Mouse (Mus musculus): Measurements from ENCODE around the gene Hoxc12.

Gene Hoxc12

DNA sequence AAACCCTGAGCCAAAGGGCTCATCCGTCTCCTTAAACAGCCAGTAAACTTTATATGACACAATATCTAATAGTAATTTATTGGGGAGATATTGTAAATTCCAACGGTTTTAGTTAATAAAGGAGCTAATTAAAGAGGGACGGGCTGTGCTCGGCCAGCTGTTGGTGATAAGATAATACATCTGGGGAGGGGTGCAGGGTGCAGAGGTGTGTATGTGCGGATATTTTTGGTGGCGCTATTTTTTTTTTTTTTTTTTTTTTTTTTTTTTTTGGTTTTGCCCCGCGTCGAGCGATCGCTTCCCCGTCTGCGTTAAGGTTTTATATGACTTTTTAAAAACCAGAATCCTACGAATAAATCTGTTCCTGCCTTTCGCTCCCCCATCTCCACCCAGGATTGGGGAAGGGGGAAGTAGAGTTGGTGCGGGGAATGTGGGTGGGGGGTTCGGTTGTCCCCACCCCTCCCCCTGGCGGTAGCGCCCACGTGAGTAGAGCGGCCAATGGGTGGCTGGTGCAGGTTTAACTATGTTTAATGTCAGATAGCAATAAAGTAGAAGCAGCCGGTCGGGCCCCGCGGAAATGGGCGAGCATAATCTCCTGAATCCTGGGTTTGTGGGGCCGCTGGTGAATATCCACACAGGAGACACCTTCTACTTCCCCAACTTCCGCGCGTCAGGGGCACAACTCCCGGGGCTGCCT lies at the start of gene Hoxc12:
Gene Hoxc12 (plus strand): TSS at position 479 of the 694 bp plus-strand sequence.
- no peak for DNase-seq

DNA sequence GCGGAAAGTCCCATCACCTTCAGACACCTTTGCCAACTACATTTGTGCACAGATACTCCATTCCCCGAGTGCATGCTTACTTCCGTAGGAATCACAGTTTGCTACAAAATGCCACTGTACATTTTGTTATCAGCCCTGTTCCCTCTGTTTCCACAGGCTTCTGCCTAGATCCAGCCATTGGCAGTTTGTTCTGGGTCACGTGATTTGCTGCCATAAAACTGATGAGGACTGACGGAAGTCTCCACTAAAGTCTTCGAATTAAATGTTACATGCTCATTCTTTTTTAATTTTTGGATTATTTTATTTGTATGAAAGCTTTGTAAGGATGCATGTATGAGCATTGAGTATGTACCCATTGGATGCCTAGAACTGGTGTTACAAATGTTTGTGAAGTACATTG lies 41.4 kb upstream of the Hoxc12 start:
- DNase-seq = no peak

DNA sequence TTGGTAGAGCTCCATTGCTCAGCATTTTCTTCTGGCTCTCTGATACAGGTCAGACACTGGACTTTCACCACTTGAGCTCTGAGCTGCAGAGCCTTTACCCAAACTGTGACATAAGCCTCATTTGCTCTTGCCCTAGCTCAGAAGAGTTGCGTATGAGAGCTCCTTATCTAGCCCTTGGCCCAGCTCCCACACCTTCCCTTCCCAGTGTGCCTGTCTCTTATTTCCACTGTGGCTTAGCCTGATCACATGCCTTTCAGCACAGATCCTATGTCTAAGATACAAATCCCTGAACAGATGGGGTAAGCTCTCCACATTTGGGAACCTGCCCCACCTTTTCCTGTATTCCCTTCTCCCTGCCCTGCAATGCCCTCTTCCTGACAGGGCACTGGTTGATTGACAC lies 31.6 kb upstream of the Hoxc12 start:
- DNase-seq = no peak

DNA sequence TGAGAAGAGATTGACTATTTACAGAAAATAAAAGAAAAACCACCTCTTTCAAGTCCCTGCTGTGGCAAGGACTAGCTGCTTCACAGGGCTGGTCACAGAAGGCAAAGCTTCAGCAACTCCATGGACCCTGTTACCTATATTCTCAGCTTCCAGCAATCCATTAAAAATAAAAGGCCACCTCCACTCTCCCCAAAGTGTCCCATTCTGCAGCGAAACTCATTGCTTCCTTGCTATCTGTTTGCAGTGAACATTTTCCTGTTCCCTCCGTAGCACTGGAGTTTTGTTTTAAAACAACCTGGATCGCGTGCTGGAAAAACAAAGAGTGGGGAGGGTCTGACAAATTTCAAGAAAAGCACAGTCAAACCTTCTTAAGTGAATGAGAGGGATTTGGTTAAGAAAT lies 27.0 kb upstream of the Hoxc12 start:
- no peak for DNase-seq

DNA sequence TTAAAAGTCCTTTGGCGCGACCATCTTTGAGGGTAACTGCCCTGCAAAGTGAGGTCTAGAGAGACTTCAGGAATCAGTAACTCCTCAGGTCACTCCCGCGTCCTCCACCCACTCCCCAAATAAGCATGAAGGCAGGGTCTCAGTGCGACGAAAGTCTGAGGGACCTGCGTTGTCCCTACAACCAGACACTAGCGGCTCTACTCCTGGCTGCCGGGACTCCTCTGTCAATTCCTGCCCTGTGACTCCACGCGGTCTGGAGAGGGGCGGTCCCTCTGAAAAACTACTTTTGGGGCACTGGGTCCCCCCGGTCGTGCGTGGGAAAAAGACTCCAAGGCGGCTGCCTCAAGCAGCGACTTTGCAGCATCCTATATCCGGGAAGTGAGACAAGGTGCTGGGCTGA lies 26.5 kb upstream of the Hoxc12 start:
- DNase-seq = no peak

DNA sequence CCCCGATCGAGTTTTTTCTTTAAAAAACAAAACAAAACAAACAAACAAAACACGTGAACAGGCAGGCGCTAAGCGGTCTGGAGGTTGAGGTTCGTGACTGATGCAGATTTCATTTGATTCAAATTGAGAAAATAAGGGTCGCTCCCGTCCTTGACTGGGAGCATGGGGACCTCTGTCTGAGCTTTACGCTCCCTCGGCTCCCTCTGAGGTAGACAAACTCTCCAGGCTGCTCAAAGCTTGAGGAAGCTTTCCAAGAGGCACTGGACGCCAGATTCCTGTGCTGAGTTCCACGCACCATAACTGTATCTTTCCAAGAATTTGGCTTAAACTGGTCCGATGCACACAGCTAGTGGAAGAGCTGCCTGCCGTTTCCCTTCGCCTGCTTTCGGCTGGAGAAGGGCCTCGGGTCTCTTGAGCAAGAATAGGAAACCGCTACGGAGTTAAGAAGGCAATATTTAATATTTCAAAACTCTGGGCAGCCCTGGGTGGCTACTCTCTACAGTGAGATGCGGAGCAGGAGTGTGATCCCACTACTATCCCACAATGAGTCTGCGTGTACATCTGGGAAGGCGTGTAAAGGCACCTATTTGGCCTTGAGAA lies 26.0 kb upstream of the Hoxc12 start:
- DNase-seq = no peak

DNA sequence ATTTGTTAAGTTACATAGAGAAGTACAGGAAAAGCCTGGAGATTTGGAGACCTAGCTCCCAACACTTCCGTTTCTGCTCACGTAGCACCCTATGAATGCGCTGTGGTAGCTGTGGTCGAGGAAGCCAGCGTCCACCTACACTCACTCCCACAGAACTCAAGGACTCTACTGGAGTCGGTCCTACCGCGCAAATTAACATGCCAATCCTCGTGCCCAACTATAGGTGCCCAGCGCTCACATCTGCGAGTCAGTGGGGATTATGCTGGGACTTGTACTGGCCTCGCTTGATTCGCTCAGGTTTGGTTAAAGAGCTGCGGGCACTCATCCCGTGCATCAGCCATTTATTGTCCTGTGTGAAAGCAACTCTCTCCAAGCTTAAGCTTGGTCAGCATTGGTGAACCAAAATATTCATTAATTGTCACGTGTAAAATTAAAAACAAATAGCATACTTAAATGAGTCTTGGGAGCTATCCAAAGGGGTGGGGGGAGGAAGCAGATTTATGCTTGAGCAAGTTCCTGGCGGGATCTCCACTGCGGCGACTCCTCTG lies 23.4 kb upstream of the Hoxc12 start:
- no peak for DNase-seq

DNA sequence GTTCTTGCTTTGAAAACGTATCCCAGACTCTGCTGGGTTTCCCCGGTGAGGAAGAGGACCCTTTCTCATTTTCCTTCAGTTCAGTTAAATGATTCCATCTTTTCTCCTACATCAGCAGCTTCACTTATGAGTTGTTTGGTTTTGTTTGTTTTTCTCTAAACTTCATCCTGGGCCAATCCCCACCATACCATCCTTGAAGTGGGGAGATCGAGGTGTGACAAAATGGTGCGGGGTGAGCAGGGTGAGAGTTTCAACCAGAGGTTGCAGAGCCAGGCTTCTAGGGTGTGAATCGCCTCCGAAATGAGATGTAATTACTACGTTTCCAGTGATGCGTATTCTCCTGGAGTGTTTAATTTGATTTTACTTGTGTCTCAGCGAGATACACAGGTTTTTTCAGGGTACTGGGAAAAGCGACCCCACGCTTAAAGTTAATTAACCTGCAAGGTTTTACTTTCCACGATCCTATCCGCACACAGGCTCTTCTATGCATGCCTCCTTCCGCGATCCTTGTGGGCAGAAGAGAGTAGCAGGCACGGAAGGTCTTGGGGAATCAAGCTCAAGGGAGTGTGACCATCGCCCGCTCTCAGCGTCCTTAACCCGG lies 18.5 kb upstream of the Hoxc12 start:
- DNase-seq = no peak

DNA sequence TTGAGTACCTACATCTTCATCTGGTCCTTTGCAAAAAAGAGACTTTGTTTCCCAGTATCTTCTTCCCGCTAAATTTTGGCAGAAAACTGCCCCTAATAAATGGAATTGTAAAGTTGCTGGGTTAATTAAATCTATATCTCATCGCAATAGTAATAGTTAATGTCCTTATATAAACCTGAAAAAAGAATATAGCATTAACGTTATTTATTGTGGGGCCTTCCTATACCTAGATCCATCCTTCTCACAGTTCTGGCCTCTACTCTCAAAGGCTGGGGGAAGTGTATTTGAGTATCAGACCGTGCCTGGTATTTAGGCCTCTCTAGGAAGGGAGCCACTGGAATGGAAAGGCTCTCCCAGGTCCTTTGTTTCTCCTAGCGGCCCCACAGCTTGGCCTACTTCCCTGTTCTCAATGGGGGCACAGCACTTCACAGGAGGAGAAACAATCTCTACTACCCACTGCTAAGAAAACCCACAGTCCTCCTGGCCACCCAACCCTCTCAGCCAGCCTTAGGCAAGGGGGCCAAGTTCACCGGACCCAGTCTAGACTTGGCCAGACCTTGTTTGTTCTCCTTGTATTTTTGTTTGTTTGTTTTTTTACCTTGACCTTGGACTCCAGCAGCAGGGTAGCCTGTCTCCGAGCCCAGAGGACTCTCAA lies 17.8 kb upstream of the Hoxc12 start:
- DNase-seq = no peak

DNA sequence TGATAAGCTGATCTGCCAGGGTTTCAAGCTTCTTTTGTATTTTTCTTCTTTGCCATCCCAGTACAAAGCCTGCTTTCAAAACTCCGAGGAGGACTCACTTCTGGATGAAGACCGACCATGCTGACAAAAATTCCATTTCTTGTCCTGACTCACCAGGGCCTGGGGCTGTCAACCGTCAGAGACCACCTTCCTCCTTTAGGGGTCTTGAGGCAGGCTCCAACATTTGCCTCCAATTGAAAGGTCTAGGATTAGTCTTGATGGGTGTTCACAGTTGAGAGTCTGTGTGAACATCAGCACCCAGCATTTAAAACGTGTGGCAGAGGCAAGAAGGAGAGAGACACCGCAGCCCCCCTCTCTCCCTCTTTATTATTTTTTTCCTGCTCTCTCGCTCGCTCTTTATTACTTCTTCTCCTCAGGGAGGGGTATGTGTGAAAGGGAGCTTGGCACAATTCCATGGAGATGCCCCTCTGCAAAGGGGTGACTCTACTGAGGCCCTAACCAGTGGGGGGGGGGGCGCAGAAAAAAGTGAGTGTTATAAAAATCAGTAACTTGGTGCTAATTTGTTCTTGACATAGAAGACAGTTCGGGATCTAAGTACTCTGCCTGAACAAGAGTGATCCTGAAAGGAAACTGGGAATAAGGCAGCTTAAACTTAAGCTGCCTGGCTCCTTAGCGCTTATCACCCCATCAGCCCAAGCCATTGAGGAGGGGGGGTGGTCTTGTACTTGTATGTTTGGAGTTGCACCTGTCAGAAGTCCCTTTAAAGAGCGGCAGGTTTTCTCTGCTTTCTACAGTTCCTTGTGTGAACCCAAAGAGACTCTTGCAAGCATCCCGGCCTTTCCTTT lies 17.0 kb upstream of the Hoxc12 start:
- no peak for DNase-seq

DNA sequence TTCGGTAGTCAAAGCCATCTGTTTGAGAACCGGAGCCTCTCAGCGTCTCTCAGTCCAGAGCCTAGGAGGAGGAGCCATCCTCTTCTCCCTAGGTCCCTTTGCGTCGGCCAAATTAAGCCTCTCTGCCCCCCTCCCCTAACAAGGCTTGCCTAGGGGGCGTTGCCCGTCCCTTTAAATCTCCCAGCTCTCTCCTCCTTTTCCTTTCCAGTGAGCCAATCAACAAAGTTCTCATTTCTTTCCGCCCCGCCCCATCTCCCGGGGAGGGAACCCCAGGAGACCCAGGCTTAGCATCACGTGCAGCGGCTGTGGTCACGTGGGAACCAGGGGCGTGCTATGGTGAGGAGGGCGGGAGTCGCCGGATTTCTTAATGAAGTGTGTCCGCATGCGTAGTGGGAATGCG lies 15.9 kb upstream of the Hoxc12 start:
- DNase-seq = peak; percentile 35 to 56

DNA sequence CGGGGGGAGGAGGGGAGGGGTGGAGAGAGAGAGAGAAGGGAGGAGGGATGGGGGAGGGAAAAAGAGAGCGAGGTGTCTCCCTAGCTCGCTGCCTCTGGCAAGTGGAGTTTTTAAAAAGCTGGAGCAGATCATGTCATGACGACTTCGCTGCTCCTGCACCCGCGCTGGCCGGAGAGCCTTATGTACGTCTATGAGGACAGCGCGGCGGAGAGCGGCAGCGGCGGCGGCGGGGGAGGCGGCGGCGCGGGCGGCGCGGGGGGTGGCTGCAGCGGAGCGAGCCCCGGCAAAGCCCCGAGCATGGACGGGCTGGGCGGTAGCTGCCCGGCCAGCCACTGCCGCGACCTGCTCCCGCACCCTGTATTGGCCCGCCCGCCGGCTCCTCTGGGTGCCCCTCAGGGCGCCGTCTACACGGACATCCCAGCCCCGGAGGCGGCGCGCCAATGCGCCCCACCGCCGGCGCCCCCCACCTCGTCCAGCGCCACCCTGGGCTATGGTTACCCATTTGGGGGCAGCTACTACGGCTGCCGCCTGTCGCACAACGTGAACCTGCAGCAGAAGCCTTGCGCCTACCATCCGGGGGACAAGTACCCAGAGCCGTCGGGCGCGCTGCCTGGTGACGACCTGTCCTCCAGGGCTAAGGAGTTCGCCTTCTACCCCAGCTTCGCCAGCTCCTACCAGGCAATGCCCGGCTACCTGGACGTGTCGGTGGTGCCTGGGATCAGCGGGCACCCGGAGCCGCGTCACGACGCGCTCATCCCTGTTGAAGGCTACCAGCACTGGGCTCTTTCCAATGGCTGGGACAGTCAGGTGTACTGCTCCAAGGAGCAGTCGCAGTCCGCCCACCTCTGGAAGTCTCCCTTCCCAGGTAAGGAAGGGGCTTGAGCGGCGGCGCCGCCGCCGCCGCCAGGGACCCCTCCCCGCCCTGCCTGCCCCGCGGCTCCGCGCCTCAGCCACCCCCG lies 15.2 kb upstream of the Hoxc12 start, which contains the start of gene Hoxc13:
Gene Hoxc13 (plus strand): TSS at position 51 of the 959 bp plus-strand sequence.
- DNase-seq = no peak

DNA sequence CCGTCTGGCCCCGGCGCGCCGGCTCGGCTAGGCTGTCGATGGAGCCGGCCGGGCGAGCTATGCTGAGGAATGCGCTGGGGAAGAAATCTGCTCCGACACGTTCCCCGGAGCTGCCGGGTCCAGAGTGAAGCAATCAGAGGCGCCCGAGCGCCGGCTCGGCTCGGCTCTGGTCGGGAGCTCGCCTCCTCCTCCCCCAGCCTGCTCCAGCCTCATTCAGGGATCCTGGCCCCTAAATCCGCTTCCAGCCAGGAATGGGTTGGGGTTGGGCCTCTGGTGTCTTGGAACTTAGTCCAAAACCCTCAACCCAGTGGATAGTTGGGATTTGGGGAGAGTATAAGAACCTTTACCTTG lies 14.6 kb upstream of the Hoxc12 start:
- DNase-seq = peak in 1 of 2 experiments; percentile 51

DNA sequence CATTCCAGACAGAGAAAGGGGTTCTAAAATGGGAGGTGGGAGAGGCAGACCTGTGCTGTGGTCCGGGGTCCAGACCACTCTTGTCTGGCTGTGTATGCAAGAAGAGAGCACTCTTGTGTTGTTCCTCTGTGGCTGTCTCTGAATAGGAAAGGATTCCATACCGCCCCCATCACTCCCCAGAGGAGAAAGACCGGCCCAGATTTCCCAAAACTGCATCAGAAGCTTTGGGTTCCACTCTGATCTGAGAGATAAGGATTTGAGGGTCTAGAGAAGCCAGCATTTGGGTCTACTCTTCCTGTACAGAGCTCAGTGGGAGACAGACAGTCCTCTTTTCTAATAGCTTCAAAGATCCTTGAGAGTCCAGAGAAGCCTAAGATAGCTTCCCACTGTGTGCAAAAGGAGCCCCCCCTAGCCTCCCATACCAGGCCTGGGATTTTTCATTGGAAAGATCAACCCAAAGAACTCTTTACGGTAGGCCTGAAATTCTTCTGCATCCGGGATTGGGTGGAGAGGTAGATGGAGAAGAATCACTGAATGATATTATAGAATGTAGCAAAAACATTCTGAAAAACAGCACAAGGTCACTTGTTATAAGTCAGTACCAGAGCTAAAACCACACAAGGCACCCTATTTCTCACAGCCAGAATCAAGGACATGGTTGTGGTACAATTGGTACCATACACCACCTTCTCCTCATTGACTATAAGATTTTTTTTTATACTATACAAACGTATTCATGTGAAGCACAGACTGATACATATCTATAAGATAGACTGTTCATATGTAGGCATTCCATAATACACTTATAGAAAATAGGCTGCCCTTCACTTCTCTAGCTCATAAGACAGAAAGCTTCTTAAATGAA lies 13.7 kb upstream of the Hoxc12 start:
- no peak for DNase-seq

DNA sequence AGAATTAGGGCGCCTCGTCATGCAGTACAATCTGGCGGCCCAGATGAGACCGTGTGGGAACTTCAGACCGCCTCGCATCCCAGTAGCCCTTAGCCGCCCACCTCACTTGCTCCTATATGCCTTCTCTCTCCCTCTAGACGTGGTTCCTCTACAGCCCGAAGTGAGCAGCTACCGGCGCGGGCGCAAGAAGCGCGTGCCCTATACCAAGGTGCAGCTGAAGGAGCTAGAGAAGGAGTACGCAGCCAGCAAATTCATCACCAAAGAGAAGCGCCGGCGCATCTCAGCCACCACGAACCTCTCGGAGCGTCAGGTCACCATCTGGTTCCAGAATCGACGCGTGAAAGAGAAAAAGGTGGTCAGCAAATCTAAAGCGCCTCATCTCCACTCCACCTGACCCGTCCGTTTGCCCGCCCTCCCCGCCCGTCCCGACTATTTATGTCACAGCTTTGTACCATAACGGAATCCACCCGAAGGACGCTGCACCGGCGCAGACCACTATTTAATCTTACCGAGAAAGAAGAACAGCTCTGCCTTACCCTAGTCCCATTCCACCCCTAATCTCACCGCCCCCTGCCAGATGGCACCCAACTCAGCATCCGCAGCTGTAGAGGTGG lies 9.4 kb upstream of the Hoxc12 start:
- DNase-seq = no peak

DNA sequence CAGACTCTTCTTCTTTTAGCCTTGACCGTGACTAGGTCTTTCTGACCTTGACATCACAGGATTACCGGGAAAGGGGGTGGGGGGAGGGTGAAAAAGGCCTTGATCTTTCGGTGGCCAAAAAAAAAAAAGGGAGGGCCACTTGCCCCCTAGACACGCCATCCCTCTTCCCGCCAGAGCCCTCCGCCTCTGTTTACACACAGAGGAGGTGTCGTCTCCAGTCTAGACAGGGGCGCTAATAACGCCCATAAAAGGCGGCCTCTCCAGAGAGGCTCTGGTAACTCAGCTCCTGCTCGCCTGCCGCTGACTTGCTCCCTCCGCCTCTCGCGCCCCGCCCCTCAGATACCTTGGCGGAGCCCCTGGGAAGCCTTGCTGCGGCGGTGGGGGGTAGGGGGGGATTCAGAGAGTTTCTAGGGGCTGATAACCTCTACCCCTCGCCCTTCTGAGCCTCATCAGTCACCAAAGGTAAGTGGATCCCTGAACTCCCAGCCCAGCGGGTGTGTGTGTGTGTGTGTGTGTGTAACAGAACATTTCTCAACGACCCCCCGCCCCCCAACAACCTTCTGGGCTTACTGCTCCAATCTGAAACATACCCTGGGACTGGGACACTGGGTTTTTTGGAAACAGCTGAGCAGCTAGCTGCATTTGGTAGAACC lies 4.7 kb upstream of the Hoxc12 start:
- no peak for DNase-seq

DNA sequence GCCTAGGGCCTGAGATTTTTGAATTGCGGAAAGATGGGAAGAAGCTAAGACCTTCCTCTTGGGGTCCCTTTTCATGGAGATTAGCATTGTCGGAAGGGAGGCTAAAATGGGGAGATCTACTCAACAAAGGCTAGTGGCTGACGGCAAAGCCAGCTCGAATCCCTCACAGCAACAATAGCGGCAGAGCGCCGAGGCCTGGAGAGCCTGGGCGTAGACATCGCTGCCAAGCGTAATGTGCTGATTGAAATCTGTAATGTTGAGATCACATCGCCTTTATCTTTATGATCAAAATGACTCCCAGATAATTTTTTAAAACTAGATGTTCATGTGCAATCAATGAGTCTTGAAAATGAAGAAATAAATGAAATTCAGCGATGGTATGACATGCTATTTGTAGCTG lies 2.1 kb upstream of the Hoxc12 start:
- no peak for DNase-seq

DNA sequence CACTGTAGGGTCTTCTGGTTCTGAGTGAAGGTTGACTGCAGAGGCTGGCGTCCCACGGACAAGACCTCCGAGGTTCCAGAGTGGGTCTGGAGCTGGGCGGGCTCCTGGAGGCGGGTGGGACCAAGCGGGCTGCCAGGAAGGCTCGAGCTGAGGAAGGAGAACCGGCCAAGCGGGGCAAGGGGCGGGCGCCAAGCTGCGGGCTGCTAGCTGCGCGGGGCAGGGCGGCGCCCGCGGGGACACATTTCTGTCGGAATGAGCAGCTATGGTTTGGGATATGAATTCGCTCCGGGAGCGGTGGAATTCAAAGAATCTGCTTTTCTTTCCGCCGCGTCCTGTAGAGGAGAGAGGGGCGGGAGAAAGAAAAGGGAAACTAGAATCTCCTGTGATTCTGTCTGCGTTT lies 1.7 kb upstream of the Hoxc12 start:
- DNase-seq = no peak

DNA sequence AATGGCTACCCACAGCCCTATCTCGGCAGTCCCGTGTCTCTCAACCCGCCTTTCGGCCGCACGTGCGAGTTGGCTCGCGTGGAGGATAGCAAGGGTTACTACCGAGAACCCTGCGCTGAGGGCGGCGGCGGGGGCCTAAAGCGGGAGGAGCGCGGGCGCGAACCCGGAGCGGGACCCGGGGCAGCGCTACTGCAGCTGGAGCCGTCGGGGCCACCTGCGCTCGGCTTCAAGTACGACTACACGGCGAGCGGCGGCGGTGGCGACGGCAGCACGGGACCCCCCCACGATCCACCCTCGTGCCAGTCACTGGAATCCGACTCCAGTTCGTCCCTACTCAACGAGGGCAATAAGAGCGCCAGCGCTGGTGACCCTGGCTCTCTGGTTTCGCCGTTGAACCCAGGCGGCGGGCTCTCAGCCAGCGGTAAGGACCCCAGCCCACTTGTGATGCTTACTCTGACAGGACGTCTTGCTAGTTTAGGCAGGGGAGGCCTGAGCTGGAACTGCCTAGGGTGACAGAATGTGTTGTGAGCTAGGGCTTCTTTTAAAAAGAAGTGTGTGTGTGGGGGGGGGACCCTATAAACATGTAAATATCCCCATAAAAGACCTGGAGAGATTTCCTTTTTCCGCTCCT lies 594 bp downstream of the Hoxc12 start:
- no peak for DNase-seq

Measured in lung, postnatal 4 days (tissue).